Mouse (Mus musculus) forebrain, embryonic 11.5 days (tissue): ENCODE data around the gene Cyp4x1. TPM values are rescaled to one million over a fixed set of nuclear protein-coding genes. Genes with fewer than 3 reads are reported as not detected.
A peak's percentile ranks its signal among the peaks of the same experiment; 100 is the strongest.

Experiments
- ATAC-seq: fragments of 200-750 bp; cut with Nextera tagmentation; replicated peaks from 2 replicates; pipeline ENCODE4 v1.8.0; 2017; ENCODE audit warnings: moderate TSS enrichment; ENCODE audit not compliant: low FRiP score
- DNase-seq: peaks from one replicate; pipeline ENCODE4 v3.0.0-alpha.2; 2017; ENCODE audit warnings: low spot score
- H3K27ac ChIP-seq: fragments of 300-500 bp; sonication (generic); 2 replicates; pipeline ENCODE4 v1.5.1; 2014; ENCODE audit warnings: low read depth, low read length
- H3K27me3 ChIP-seq: fragments of 300-500 bp; sonication (generic); 2 replicates; pipeline ENCODE4 v1.6.1; 2014; ENCODE audit warnings: mild to moderate bottlenecking, low read length, mixed read lengths; ENCODE audit not compliant: control insufficient read depth, insufficient read depth
- H3K36me3 ChIP-seq: fragments of 300-500 bp; sonication (generic); 2 replicates; pipeline ENCODE4 v1.6.1; 2014; ENCODE audit warnings: mild to moderate bottlenecking, low read length, moderate library complexity, mixed read lengths; ENCODE audit not compliant: control insufficient read depth, insufficient read depth
- H3K4me1 ChIP-seq: fragments of 300-500 bp; sonication (generic); replicated peaks from 2 replicates; pipeline ENCODE4 v1.6.1; 2014; ENCODE audit warnings: low read length, mixed read lengths; ENCODE audit not compliant: control insufficient read depth, insufficient read depth
- H3K4me2 ChIP-seq: fragments of 300-500 bp; sonication (generic); 2 replicates; pipeline ENCODE4 v1.6.1; 2014; ENCODE audit warnings: low read depth, mild to moderate bottlenecking, low read length, moderate library complexity, mixed read lengths; ENCODE audit not compliant: severe bottlenecking
- H3K4me3 ChIP-seq: fragments of 300-500 bp; sonication (generic); 2 replicates; pipeline ENCODE4 v1.5.1; 2014; ENCODE audit warnings: low read depth, low read length
- H3K9ac ChIP-seq: fragments of 300-500 bp; sonication (generic); 2 replicates; pipeline ENCODE4 v1.6.1; 2014; ENCODE audit warnings: low read length
- H3K9me3 ChIP-seq: fragments of 300-500 bp; sonication (generic); 2 replicates; pipeline ENCODE4 v1.6.1; 2016; ENCODE audit warnings: low read length, mixed read lengths; ENCODE audit not compliant: control insufficient read depth
- WGBS: fragments of 180-500 bp; shearing (Covaris S2); extraction: QIAGEN DNeasy Blood & Tissue Kit; methylation state at CpG from one replicate; pipeline ENCODE4 v1.1.7; 2014; 5-methylcytosine and 5-hydroxymethylcytosine counted together
- polyA plus RNA-seq: library from polyadenylated mRNA; unstranded; fragments of >200 nt; fragmentation: Nextera tagmentation; extraction: Ambion mirVana; gene quantifications from 2 replicates; pipeline ENCODE4 v1.2.1, GENCODE M21; 2014

Cyp4x1 gene
- polyA plus RNA-seq, 1 experiment from 2014 or later = 0.31 TPM

GRCm38 (mm10) chr4:115056371-115056920 is 77.6 kb downstream of the Cyp4x1 start, which contains the start of gene Tal1:
Gene Tal1 (plus strand): TSS chr4:115056426.
- no peak within 1 kb of the TSS for H3K27ac ChIP-seq
- peak within 1 kb of the TSS; percentile 27 for H3K9ac ChIP-seq
- DNase-seq = no peak
- H3K4me1 ChIP-seq = peaks cover 17% of the 10 kb centered on the region
- H3K36me3 ChIP-seq = no peaks in the 10 kb centered on the region
- no peaks in the 10 kb centered on the region for H3K9me3 ChIP-seq
- peak within 1 kb of the TSS; percentile 46 for H3K4me2 ChIP-seq
- peak; percentile 49; the same call in 1 of the 2 replicates for ATAC-seq
- WGBS = under 1% methylated on average over 60 of the region's 60 CpGs
- H3K4me3 ChIP-seq = peak within 1 kb of the TSS; percentile 27
- peaks cover 91% of the 10 kb centered on the region for H3K27me3 ChIP-seq

Other genes starting within 250 kb of the Cyp4x1 start
- 1.1 and 1.6 TPM in 2 replicates for gene Foxd2, start 225.4 kb downstream of the Cyp4x1 start, polyA plus RNA-seq
- gene Foxe3, start 208.3 kb downstream of the Cyp4x1 start, polyA plus RNA-seq = 0.29 and 0.32 TPM in 2 replicates
- 115 and 128 TPM in 2 replicates for gene Cmpk1, start 147.0 kb downstream of the Cyp4x1 start, polyA plus RNA-seq
- 26.0 and 32.2 TPM in 2 replicates for gene Stil, start 134.1 kb downstream of the Cyp4x1 start, polyA plus RNA-seq
- 3.4 and 3.7 TPM in 2 replicates for gene Tal1, start 77.9 kb downstream of the Cyp4x1 start, polyA plus RNA-seq
- 13.8 and 16.2 TPM in 2 replicates for gene Pdzk1ip1, start 45.6 kb downstream of the Cyp4x1 start, polyA plus RNA-seq
- not detected in 2 replicates for gene Cyp4a29, start 107.8 kb upstream of the Cyp4x1 start, polyA plus RNA-seq
- not detected in 2 replicates for gene Cyp4a12a, start 164.8 kb upstream of the Cyp4x1 start, polyA plus RNA-seq